Mouse (Mus musculus) MEL (cell line): ENCODE data around the gene Usp54.

Experiments used
- KAT2A ChIP-seq: conservative IDR thresholded peaks from 2 replicates; pipeline ENCODE4 v1.6.1; 2012; ENCODE audit warnings: low read depth, low read length, improper control_type of control experiment, inconsistent platforms
- MAFK ChIP-seq: IDR thresholded peaks from 2 replicates; pipeline ENCODE4 v1.6.1; 2011; ENCODE audit warnings: low read depth, mild to moderate bottlenecking, low read length, improper control_type of control experiment, borderline replicate concordance
- MAZ ChIP-seq: IDR thresholded peaks from 2 replicates; pipeline ENCODE4 v1.6.1; 2012; ENCODE audit warnings: low read depth, mild to moderate bottlenecking, inconsistent platforms, low read length, improper control_type of control experiment
- NELFE ChIP-seq: IDR thresholded peaks from 2 replicates; pipeline ENCODE4 v1.6.1; 2011; ENCODE audit warnings: low read depth, low read length, improper control_type of control experiment
- TAL1 ChIP-seq: IDR thresholded peaks from 2 replicates; pipeline ENCODE4 v1.6.1; 2012; ENCODE audit warnings: mild to moderate bottlenecking, inconsistent platforms, low read length, moderate library complexity, mixed read lengths
- ZMIZ1 ChIP-seq: IDR thresholded peaks from 2 replicates; pipeline ENCODE4 v1.6.1; 2012; ENCODE audit warnings: low read depth, mild to moderate bottlenecking, inconsistent platforms, low read length, improper control_type of control experiment, moderate library complexity

- TF ChIP-seq ZMIZ1, result no peak
- TF ChIP-seq MAZ, result no peak
- no peak for TF ChIP-seq NELFE
- TF ChIP-seq TAL1, result no peak
- TF ChIP-seq MAFK, result no peak
- no peak for TF ChIP-seq KAT2A
Measured at GRCm38 (mm10) chr14:20622907-20623306, 18.0 kb downstream of the Usp54 start.
